ENCODE assay signal across 10 mouse cellular contexts in genomic region chr2:135733926-135734510, GRCm38 (mm10).
DNase-seq lines count a peak whose midpoint lies in the region; ATAC-seq and TF ChIP-seq lines count a peak whose summit lies in the region.
"Had no signal": no experiment of that assay in that cellular context is flagged by ENCODE, and none has a peak within 500 bp of the region (broad histone marks: within the 10 kb centered on the region; RNA-seq: fewer than 3 reads in every experiment).

No protein-coding gene starts in this region.

- H3K4me1 ChIP-seq in hindbrain, embryonic 11.5 days (replicated peaks; ENCODE audit: control insufficient read depth, insufficient read depth, low read length): no peaks in the 10 kb centered on the region
- peaks cover 11% of the 10 kb centered on the region for H3K4me1 ChIP-seq in hindbrain, embryonic 13.5 days (replicated peaks)
- H3K4me1 ChIP-seq in midbrain, embryonic 13.5 days (replicated peaks): peaks cover 13% of the 10 kb centered on the region
- peaks cover 29% of the 10 kb centered on the region for H3K4me1 ChIP-seq in midbrain, embryonic 10.5 days
- no peaks in the 10 kb centered on the region for H3K4me1 ChIP-seq in forebrain, postnatal 0 days (ENCODE audit: insufficient read depth)
- H3K4me1 ChIP-seq in limb, embryonic 10.5 days: peaks cover 17% of the 10 kb centered on the region

- no peak overlapping the region for H3K27ac ChIP-seq in hindbrain, embryonic 11.5 days (ENCODE audit: low read depth, low read length)
- H3K27ac ChIP-seq in hindbrain, embryonic 13.5 days: no peak overlapping the region
- no peak overlapping the region for H3K27ac ChIP-seq in midbrain, embryonic 13.5 days
- H3K27ac ChIP-seq in midbrain, embryonic 10.5 days (replicated peaks): no peak overlapping the region
- no peak overlapping the region for H3K27ac ChIP-seq in forebrain, postnatal 0 days (ENCODE audit: low read depth, low read length)
- H3K27ac ChIP-seq in limb, embryonic 10.5 days: no peak overlapping the region
- H3K27ac ChIP-seq: liver, embryonic 13.5 days had no signal

- peak; percentile 38; the same call in 1 of the 2 replicates for ATAC-seq in hindbrain, embryonic 11.5 days (ENCODE audit: low FRiP score)
- no peak for ATAC-seq in hindbrain, embryonic 13.5 days (ENCODE audit: low FRiP score)
- peak; percentile 41; the same call in 1 of the 2 replicates for ATAC-seq in midbrain, embryonic 13.5 days
- ATAC-seq in forebrain, postnatal 0 days: peak; percentile 42

- no peak for DNase-seq in hindbrain, embryonic 11.5 days (ENCODE audit: low spot score)
- no peak for DNase-seq in midbrain, embryonic 10.5 days (ENCODE audit: low spot score)
- DNase-seq in forebrain, postnatal 0 days: no peak
- DNase-seq in limb, embryonic 10.5 days (ENCODE audit: low spot score): no peak
- DNase-seq in adrenal gland, postnatal 10 days: no peak
- DNase-seq: adrenal gland, postnatal 14 days; liver, embryonic 13.5 days; thymus, adult 2 months had no signal

- 44% methylated on average over 10 of the region's 10 CpGs for WGBS in hindbrain, embryonic 11.5 days
- 43% methylated on average over 10 of the region's 10 CpGs for WGBS in hindbrain, embryonic 13.5 days
- WGBS in midbrain, embryonic 13.5 days: 29% methylated on average over 10 of the region's 10 CpGs
- 39% methylated on average over 10 of the region's 10 CpGs for WGBS in midbrain, embryonic 10.5 days
- 20% methylated on average over 10 of the region's 10 CpGs for WGBS in forebrain, postnatal 0 days
- WGBS in limb, embryonic 10.5 days: 46% methylated on average over 10 of the region's 10 CpGs

- H3K9ac ChIP-seq in hindbrain, embryonic 11.5 days (ENCODE audit: low read depth, low read length): no peak overlapping the region
- H3K9ac ChIP-seq in hindbrain, embryonic 13.5 days: no peak overlapping the region
- H3K9ac ChIP-seq in midbrain, embryonic 13.5 days (replicated peaks): no peak overlapping the region
- H3K9ac ChIP-seq in forebrain, postnatal 0 days: no peak overlapping the region
- H3K9ac ChIP-seq: liver, embryonic 13.5 days had no signal

- H3K27me3 ChIP-seq in hindbrain, embryonic 11.5 days (ENCODE audit: control insufficient read depth, insufficient read depth, low read length): no peaks in the 10 kb centered on the region
- no peaks in the 10 kb centered on the region for H3K27me3 ChIP-seq in hindbrain, embryonic 13.5 days
- H3K27me3 ChIP-seq in midbrain, embryonic 13.5 days: no peaks in the 10 kb centered on the region
- no peaks in the 10 kb centered on the region for H3K27me3 ChIP-seq in midbrain, embryonic 10.5 days (ENCODE audit: low read depth, poor library complexity, severe bottlenecking)
- H3K27me3 ChIP-seq in forebrain, postnatal 0 days (ENCODE audit: insufficient read depth, low read length): no peaks in the 10 kb centered on the region
- no peaks in the 10 kb centered on the region for H3K27me3 ChIP-seq in limb, embryonic 10.5 days (ENCODE audit: low read depth, poor library complexity, severe bottlenecking)
- H3K27me3 ChIP-seq: liver, embryonic 13.5 days had no signal

- TF ChIP-seq CTCF in forebrain, postnatal 0 days (IDR thresholded peaks at IDR 0.05; ENCODE audit: low read depth): peak; percentile 57

- H3K9me3 ChIP-seq in hindbrain, embryonic 11.5 days (ENCODE audit: control insufficient read depth, low read length): no peaks in the 10 kb centered on the region
- no peaks in the 10 kb centered on the region for H3K9me3 ChIP-seq in hindbrain, embryonic 13.5 days
- no peaks in the 10 kb centered on the region for H3K9me3 ChIP-seq in midbrain, embryonic 13.5 days
- no peaks in the 10 kb centered on the region for H3K9me3 ChIP-seq in midbrain, embryonic 10.5 days (replicated peaks)
- H3K9me3 ChIP-seq in forebrain, postnatal 0 days (ENCODE audit: low read length): no peaks in the 10 kb centered on the region
- no peaks in the 10 kb centered on the region for H3K9me3 ChIP-seq in limb, embryonic 10.5 days (replicated peaks)
- H3K9me3 ChIP-seq: liver, embryonic 13.5 days had no signal

- no peak overlapping the region for H3K4me2 ChIP-seq in hindbrain, embryonic 11.5 days (replicated peaks; ENCODE audit: low read depth, low read length)
- no peak overlapping the region for H3K4me2 ChIP-seq in hindbrain, embryonic 13.5 days
- no peak overlapping the region for H3K4me2 ChIP-seq in midbrain, embryonic 13.5 days (replicated peaks)
- no peak overlapping the region for H3K4me2 ChIP-seq in forebrain, postnatal 0 days (ENCODE audit: low read depth)
- H3K4me2 ChIP-seq: liver, embryonic 13.5 days had no signal

- H3K36me3 ChIP-seq in hindbrain, embryonic 11.5 days (ENCODE audit: control insufficient read depth, insufficient read depth, low read length): no peaks in the 10 kb centered on the region
- H3K36me3 ChIP-seq in hindbrain, embryonic 13.5 days: no peaks in the 10 kb centered on the region
- no peaks in the 10 kb centered on the region for H3K36me3 ChIP-seq in midbrain, embryonic 13.5 days
- H3K36me3 ChIP-seq in midbrain, embryonic 10.5 days: no peaks in the 10 kb centered on the region
- H3K36me3 ChIP-seq in forebrain, postnatal 0 days (ENCODE audit: insufficient read depth): no peaks in the 10 kb centered on the region
- no peaks in the 10 kb centered on the region for H3K36me3 ChIP-seq in limb, embryonic 10.5 days
- H3K36me3 ChIP-seq: liver, embryonic 13.5 days had no signal

- no peak overlapping the region for H3K4me3 ChIP-seq in hindbrain, embryonic 11.5 days (ENCODE audit: low read depth, low read length)
- no peak overlapping the region for H3K4me3 ChIP-seq in hindbrain, embryonic 13.5 days
- no peak overlapping the region for H3K4me3 ChIP-seq in midbrain, embryonic 13.5 days (replicated peaks)
- no peak overlapping the region for H3K4me3 ChIP-seq in midbrain, embryonic 10.5 days
- no peak overlapping the region for H3K4me3 ChIP-seq in forebrain, postnatal 0 days (ENCODE audit: low read depth, low read length)
- H3K4me3 ChIP-seq in limb, embryonic 10.5 days: no peak overlapping the region
- H3K4me3 ChIP-seq: liver, embryonic 13.5 days had no signal
